Mouse (Mus musculus): ENCODE measurements at regions not wholly inside any gene's neighbourhood (a gene's known extent, or its start where the extent isn't known, plus 50 kb on each side); places are given as distances from the start of the nearest gene placed in this dataset.
A peak's percentile ranks its signal among the peaks of the same experiment; 100 is the strongest.

GRCm38 (mm10) chr4:75213176-75213476, 65.0 kb downstream of the Dmac1 start:
- no peak for DNase-seq (ENCODE audit: low spot score)

- peak; percentile 43 for DNase-seq (ENCODE audit: low spot score)
Observed at GRCm38 (mm10) chr4:75212396-75213175, 65.5 kb downstream of the Dmac1 start.
